Mouse (Mus musculus) adrenal gland, adult 18-20 months (tissue): ENCODE measurements at regions not wholly inside any gene's neighbourhood (a gene's known extent, or its start where the extent isn't known, plus 50 kb on each side); places are given as distances from the start of the nearest gene placed in this dataset.
"Not testable (repeated sequence)": the region's sequence is repeated elsewhere in the genome, so short reads cannot be mapped to it uniquely, and the experiment has no call there.

ENCODE experiments used
- DNase-seq, 2 experiments: peaks; one replicate each; pipeline ENCODE4 v3.0.0; 2021 to 2022; ENCODE audit warnings: low spot score in 2 of 2

- no peak for DNase-seq
Measured at GRCm38 (mm10) chr1:12519601-12520000, 1105.7 kb downstream of the A830018L16Rik start.

DNA sequence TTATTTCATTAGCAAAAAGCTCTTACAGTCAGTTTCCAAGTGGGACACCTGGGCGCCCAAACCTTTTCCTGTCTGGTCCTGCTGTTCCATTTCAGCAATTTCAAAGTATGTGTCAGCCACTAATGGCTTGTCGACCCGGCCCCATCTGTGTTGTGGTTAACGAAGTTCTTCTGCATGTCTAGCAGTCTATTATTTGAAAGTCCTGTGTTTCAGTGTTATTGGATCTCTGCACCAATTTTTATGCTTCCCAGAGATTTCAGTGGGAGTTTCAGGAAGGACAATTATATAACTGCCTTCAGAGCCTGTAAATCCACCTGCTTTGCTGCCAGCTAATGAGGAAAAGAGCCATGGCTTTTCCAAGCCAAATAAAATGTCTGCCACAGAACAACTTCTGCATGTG is 1142.0 kb downstream of the A830018L16Rik start:
- DNase-seq, result no peak

DNA sequence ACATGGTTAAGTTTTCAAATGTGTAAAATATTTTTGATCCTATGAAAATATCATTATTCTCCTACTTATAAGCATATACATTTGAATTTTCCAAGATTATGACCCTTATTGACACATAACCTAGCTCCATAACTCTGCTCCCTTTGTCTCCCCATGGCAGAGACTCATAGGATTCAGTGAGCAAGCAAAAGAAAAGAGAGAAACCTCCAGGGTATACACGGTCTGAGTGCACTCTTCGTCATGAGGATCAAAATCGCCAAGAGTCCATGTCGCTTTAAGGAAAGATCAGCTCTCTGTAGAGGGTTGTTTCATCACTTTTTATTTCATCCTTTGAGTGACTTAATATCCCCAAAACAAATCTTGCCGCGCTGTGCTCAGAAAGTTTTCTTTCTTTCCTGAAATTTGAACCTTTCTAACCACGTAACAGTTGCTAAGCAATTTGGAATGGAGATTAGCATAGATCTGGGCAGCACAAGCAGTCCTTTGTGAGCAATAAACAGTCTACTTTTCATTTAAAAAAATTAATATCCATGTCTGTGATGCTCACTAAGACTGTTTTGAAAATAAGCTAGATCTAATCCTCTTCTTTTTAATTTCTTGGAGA is 1158.0 kb downstream of the A830018L16Rik start:
- no peak for DNase-seq

DNA sequence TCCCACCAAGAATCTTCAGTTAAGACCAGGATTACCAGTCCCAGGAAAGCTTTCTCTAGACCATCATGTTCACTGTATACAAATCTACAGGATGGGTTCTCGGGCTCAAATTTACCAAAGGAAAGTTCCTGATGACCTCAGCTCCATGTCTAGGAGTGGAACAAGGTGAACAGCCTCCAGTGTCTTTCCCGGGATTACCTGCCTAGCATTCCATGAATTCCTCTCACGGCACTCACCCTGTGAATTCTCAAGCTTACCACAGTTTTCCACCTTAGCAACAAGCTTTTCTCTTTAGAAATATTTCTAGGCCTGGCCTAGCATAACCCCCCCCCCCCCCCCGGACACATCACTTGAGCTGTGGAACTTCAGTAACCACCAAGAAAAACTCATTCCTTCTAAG is 1158.9 kb downstream of the A830018L16Rik start:
- DNase-seq, result no peak

- no peak for DNase-seq
Measured at GRCm38 (mm10) chr1:12574274-12574673, 1160.4 kb downstream of the A830018L16Rik start.

GRCm38 (mm10) chr1:12577027-12577703 is 1163.3 kb downstream of the A830018L16Rik start:
- DNase-seq, result no peak

- no peak for DNase-seq
Measured at GRCm38 (mm10) chr1:12577978-12578377, 1164.1 kb downstream of the A830018L16Rik start.

DNA sequence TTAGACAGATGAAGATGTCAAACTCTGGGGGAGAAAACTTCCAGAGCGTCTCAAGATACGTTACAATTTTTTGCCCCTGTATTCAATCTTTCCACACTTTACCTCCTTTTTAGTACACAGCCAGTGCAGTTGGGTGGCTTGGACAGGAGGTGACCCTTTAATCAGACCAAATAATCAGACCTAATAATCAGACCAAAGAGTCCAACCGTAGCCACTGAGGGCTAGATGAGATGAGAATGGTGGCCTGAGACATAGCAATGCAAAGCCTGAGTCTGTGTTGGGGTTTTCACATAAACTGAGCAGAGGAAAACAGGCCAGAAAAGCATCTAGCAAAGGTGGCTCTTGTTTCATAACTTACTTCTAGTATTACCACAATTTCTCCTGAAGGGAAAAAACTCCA is 1169.1 kb downstream of the A830018L16Rik start:
- no peak for DNase-seq

GRCm38 (mm10) chr1:12586981-12587380 is 1173.1 kb downstream of the A830018L16Rik start:
- DNase-seq, result not testable (repeated sequence)

GRCm38 (mm10) chr1:12612102-12612501 is 1198.2 kb downstream of the A830018L16Rik start:
- no peak for DNase-seq

DNA sequence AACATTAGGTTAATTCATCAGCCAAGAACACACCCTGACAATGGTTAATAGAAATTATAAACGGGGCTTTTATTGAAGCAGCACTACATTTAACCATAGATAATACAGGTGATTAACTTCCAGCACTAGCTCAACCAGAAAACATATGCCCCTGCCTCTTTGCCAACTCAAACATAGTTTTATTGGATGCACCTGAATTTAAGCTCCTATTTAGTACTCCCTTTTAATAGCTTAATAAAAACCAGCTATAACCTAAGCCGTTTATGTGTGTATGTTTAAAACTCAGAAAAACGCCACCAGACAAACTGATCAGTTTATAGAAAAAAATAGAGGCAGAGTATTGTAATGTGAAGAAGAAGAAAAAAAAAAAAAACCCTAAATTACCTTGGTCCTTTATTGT is 1201.4 kb downstream of the A830018L16Rik start:
- DNase-seq, result no peak

DNA sequence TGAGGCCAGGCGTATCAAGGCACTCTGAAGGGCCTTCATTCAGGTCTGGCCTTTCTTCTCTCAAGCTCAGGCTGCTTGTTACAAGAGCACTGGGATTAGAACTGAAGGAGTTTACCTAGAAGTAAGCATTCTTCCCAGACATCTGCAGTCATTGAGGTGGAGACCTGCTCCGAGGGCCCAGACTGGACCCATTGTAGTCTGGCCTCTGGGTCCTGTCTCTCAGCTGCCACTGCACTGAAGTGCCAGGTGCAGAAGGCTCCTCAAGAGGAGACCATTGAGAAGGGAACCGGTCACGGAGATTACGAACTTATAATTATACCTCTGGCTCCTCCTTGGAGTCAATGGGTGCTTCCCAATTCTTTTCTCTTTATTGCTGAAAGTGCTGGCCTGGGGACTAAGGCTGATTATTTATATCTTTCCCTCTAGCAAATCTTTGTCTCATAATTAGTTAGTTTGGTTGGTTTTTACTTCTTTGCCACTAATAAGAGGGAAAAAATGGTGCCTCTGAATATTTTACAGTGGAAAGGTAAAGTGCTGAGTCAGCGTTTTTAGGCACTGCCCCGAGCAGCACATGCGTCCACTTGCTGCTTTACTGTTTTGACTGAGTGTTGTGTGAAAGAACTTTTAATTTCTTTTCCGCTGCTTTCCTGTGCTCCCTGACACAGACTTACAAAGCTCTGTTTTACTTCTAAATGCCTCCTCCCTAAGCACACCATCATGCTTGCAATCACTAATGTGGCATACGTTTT is 1202.0 kb downstream of the A830018L16Rik start:
- no peak for DNase-seq

DNA sequence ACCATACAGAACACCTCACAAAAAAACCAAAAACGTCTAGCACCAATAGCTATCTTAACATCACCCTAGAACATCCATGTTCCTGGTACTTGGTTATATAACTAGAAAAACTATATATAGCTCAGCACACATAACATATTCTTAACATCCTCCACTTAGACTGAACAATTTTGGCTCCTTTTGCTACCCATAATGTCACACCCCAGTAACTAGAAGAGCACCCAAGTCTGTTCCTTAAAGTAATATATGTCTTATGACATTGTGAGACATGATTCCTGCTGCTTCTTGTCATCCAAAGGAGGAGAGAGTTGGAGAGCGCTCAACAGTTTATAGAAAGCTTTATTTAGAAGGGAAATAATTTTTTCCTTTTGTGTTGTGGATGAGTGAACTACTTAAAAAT is 1206.1 kb downstream of the A830018L16Rik start:
- DNase-seq, result no peak

- no peak for DNase-seq
Measured at GRCm38 (mm10) chr1:12620825-12621224, 1206.9 kb downstream of the A830018L16Rik start.

GRCm38 (mm10) chr1:12623158-12623557 is 1209.3 kb downstream of the A830018L16Rik start:
- no peak for DNase-seq

DNA sequence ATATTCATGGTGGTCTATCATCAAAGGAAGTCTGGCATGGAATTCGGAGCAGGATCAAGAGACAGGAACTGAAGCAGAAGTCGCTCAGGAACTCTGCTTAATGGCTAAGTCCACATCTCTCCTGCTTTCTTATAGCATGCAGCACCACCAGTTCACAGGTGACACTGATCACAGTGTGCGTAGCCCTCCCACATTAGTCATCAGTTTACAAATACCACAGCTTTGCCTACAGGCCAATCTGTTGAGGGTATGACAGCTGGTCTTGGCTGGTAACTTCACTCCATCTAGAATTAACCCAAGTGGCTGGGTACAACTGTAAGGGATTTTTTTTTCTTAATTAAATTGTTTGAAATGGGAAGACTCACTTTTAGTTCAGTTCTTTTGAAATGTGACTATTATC is 1219.1 kb downstream of the A830018L16Rik start:
- DNase-seq, result no peak

GRCm38 (mm10) chr1:12636326-12637147 is 1222.6 kb downstream of the A830018L16Rik start:
- DNase-seq, result no peak

DNA sequence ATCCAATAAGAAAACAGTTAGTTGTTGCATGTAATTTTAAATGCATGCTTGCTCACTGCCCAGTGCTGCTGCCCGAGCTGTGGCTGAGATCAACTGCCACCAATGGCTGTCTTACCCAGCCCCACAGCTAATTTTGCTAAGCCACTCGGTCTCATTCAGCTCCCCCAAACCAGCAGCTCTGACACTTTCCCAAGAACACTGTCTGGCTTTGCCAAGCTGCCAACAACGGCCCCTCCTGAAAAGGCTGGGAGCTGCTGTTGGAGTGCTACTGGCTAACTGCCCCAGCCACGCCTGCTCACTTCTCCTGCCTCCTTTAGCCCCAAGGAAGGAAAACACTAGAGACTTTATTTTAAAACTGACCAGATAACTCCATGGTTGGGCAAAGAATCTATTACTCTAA is 1227.1 kb downstream of the A830018L16Rik start:
- DNase-seq, result no peak
